Mouse (Mus musculus): ENCODE results near the gene Ick.

The Ick gene

GRCm38 (mm10) chr9:78195034-78195433 lies 86.0 kb downstream of the Ick start:
- DNase-seq: no peak

- DNase-seq: no peak
Measured at GRCm38 (mm10) chr9:78197801-78198200, 88.8 kb downstream of the Ick start.

- DNase-seq: peak; percentile 66
Measured at GRCm38 (mm10) chr9:78204194-78204593, 95.2 kb downstream of the Ick start.

- DNase-seq: no peak
Measured at GRCm38 (mm10) chr9:78208956-78209355, 100.0 kb downstream of the Ick start.

- DNase-seq: no peak
Measured at GRCm38 (mm10) chr9:78210079-78210478, 101.1 kb downstream of the Ick start.

- no peak for DNase-seq
Measured at GRCm38 (mm10) chr9:78210821-78211220, 101.8 kb downstream of the Ick start.

- no peak for DNase-seq
Measured at GRCm38 (mm10) chr9:78211521-78211920, 102.5 kb downstream of the Ick start.

GRCm38 (mm10) chr9:78212341-78213049 lies 103.5 kb downstream of the Ick start:
- DNase-seq: peak; percentile 87

- no peak for DNase-seq
Measured at GRCm38 (mm10) chr9:78217074-78217473, 108.1 kb downstream of the Ick start.

Data from lung, postnatal 36 days (tissue).